Mouse (Mus musculus) E14TG2a.4 (cell line): ENCODE results near the gene Ccar1.

Source experiments
- CTCF ChIP-seq: conservative IDR thresholded peaks from 2 replicates; pipeline ENCODE4 v1.5.1; 2014; ENCODE audit warnings: low read length
- NANOG ChIP-seq: IDR thresholded peaks from 2 replicates; pipeline ENCODE4 v1.6.1; 2014; ENCODE audit warnings: borderline replicate concordance, low read length, mixed read lengths
- POU5F1 ChIP-seq: IDR thresholded peaks from 2 replicates; pipeline ENCODE4 v1.6.1; 2014; ENCODE audit warnings: low read length, borderline replicate concordance

DNA sequence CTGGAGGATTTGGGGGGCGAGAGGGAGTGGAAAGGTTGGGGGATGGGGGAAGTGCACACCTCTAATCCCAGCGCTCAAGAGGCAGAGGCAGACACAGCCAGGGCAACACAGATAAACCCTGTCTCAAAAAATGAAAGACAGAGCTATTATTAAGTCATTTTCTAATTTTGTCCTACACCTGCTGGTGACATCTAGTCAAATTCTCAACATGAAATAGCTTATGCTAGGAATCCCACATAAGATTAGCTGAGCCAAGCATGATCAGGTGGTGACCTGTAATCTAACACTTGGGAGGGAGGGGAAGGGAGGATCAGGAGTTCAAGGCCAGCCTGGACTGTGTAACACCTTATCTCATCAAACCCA lies 986 bp upstream of the Ccar1 start:
- TF ChIP-seq CTCF (no peak), POU5F1 (no peak), NANOG (no peak)
